Mouse (Mus musculus): ENCODE measurements around the gene 4930438A08Rik.

DNA sequence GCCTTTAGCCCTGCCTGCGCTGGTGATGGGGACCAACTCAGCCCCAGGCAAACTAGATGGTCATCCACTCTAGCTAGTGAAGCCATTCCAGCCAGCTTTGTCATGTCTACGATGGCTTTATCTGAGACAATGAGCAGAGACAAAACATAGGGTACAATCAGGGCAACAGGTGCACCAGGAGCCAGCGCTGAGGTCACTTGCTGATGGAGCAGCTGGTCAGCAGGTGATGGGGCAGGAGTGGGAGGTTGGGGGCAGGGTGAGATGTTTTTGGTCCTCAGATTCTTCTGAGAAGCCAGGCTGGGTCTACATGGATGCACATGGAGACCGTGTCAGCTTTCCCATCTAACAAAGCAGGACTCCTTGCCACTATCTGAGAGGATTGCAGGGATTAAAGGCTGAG lies 16.2 kb downstream of the 4930438A08Rik start:
- no peak for TF ChIP-seq CTCF (IDR thresholded peaks at IDR 0.05; ENCODE audit: control insufficient read depth, insufficient read depth, low read length)
- TF ChIP-seq POLR2A (IDR thresholded peaks at IDR 0.05; ENCODE audit: borderline replicate concordance, control insufficient read depth, low read depth, low read length) = no peak
